Mouse (Mus musculus) hindbrain, embryonic 15.5 days (tissue): ENCODE measurements around the gene Olfr870. TPM values are rescaled to one million over a fixed set of nuclear protein-coding genes. Genes with fewer than 3 reads are reported as not detected.
"Not testable (repeated sequence)": the region's sequence is repeated elsewhere in the genome, so short reads cannot be mapped to it uniquely, and the experiment has no call there.

Experiments used
- ATAC-seq: fragments of 200-750 bp; cut with Nextera tagmentation; 2 replicates; pipeline ENCODE4 v1.8.0; 2017; ENCODE audit warnings: low read depth, moderate number of reproducible peaks, moderate TSS enrichment; ENCODE audit not compliant: low FRiP score
- H3K27ac ChIP-seq: fragments of 300-500 bp; sonication (generic); replicated peaks from 2 replicates; pipeline ENCODE4 v1.5.1; 2015; ENCODE audit warnings: mild to moderate bottlenecking, inconsistent platforms
- H3K27me3 ChIP-seq: fragments of 300-500 bp; sonication (generic); 2 replicates; pipeline ENCODE4 v1.6.1; 2015; ENCODE audit warnings: control low read depth, inconsistent platforms
- H3K36me3 ChIP-seq: fragments of 300-500 bp; sonication (generic); 2 replicates; pipeline ENCODE4 v1.6.1; 2015; ENCODE audit warnings: control low read depth, inconsistent platforms
- H3K4me1 ChIP-seq: fragments of 300-500 bp; sonication (generic); replicated peaks from 2 replicates; pipeline ENCODE4 v1.6.1; 2015; ENCODE audit warnings: control low read depth, inconsistent platforms
- H3K4me2 ChIP-seq: fragments of 300-500 bp; sonication (generic); 2 replicates; pipeline ENCODE4 v1.6.1; 2015; ENCODE audit warnings: moderate library complexity, mild to moderate bottlenecking, inconsistent platforms
- H3K4me3 ChIP-seq: fragments of 300-500 bp; sonication (generic); 2 replicates; pipeline ENCODE4 v1.5.1; 2015; ENCODE audit warnings: mild to moderate bottlenecking, inconsistent platforms
- H3K9ac ChIP-seq: fragments of 300-500 bp; sonication (generic); 2 replicates; pipeline ENCODE4 v1.6.1; 2015; ENCODE audit warnings: inconsistent platforms
- H3K9me3 ChIP-seq: fragments of 300-500 bp; sonication (generic); 2 replicates; pipeline ENCODE4 v1.6.1; 2016; ENCODE audit warnings: control low read depth, inconsistent platforms
- WGBS: fragments of 180-500 bp; shearing (Covaris S2); methylation state at CpG from one replicate; pipeline ENCODE4 v1.1.7; 2015; 5-methylcytosine and 5-hydroxymethylcytosine counted together
- polyA plus RNA-seq: library from polyadenylated mRNA; unstranded; fragments of >200 nt; fragmentation: Nextera tagmentation; extraction: Ambion mirVana; gene quantifications from 2 replicates; pipeline ENCODE4 v1.2.1, GENCODE M21; 2015

Gene Olfr870
- polyA plus RNA-seq = not detected in 2 replicates

- no peaks in the 10 kb centered on the region for H3K27me3 ChIP-seq
- 75% methylated on average over 2 of the region's 2 CpGs for WGBS
- no peaks in the 10 kb centered on the region for H3K36me3 ChIP-seq
- H3K9ac ChIP-seq = no peak within 1 kb of the TSS
- no peak within 1 kb of the TSS for H3K4me2 ChIP-seq
- H3K9me3 ChIP-seq = no peaks in the 10 kb centered on the region; the same call in 1 of the 2 replicates
- H3K4me1 ChIP-seq = no peaks in the 10 kb centered on the region
- H3K4me3 ChIP-seq = no peak within 1 kb of the TSS
- ATAC-seq = no peak
- H3K27ac ChIP-seq = no peak within 1 kb of the TSS
Observed at GRCm38 (mm10) chr9:20173957-20174356, at the start of gene Olfr870. TSS of gene Olfr870 (minus strand) at chr9:20174057.

GRCm38 (mm10) chr9:20211907-20212306 is 38.0 kb upstream of the Olfr870 start, which contains the start of gene Olfr871:
TSS of gene Olfr871 (plus strand) at chr9:20212207.
- no peak for ATAC-seq

GRCm38 (mm10) chr9:20211477-20211876 is 37.6 kb upstream of the Olfr870 start:
- H3K9me3 ChIP-seq = peaks cover 8% of the 10 kb centered on the region; the same call in 1 of the 2 replicates
- H3K4me3 ChIP-seq = no peak overlapping the region
- ATAC-seq = no peak
- H3K9ac ChIP-seq = no peak overlapping the region
- H3K4me1 ChIP-seq = no peaks in the 10 kb centered on the region
- H3K27me3 ChIP-seq = no peaks in the 10 kb centered on the region
- no peaks in the 10 kb centered on the region for H3K36me3 ChIP-seq
- H3K27ac ChIP-seq = no peak overlapping the region
- no peak overlapping the region for H3K4me2 ChIP-seq
- WGBS = 81% methylated on average over 2 of the region's 2 CpGs

More at GRCm38 (mm10) chr9:20211907-20212306, 38.0 kb upstream of the Olfr870 start, which contains the start of gene Olfr871:
- H3K27ac ChIP-seq = no peak within 1 kb of the TSS
- H3K4me3 ChIP-seq = no peak within 1 kb of the TSS
- no peak within 1 kb of the TSS for H3K4me2 ChIP-seq
- H3K4me1 ChIP-seq = no peaks in the 10 kb centered on the region
- H3K9me3 ChIP-seq = peaks cover 8% of the 10 kb centered on the region; the same call in 1 of the 2 replicates
- H3K27me3 ChIP-seq = no peaks in the 10 kb centered on the region
- H3K9ac ChIP-seq = no peak within 1 kb of the TSS
- no peaks in the 10 kb centered on the region for H3K36me3 ChIP-seq

- no peak overlapping the region for H3K9ac ChIP-seq
- no peak overlapping the region for H3K4me2 ChIP-seq
- no peak overlapping the region for H3K4me3 ChIP-seq
- H3K9me3 ChIP-seq = 0 out of 2 replicates have a peak, but pooled peaks cover 9% of the 10 kb centered on the region
- ATAC-seq = no peak
- no peaks in the 10 kb centered on the region for H3K4me1 ChIP-seq
- H3K27me3 ChIP-seq = no peaks in the 10 kb centered on the region
- WGBS = 60% methylated on average over 1 of the region's 1 CpGs
- H3K36me3 ChIP-seq = no peaks in the 10 kb centered on the region
- no peak overlapping the region for H3K27ac ChIP-seq
Observed at GRCm38 (mm10) chr9:20210812-20211211, 37.0 kb upstream of the Olfr870 start.

- ATAC-seq, H3K4me3 ChIP-seq, H3K27me3 ChIP-seq, H3K27ac ChIP-seq, H3K9ac ChIP-seq, H3K4me2 ChIP-seq, H3K4me1 ChIP-seq, H3K36me3 ChIP-seq: not testable (repeated sequence)
- peaks cover 15% of the 10 kb centered on the region; the same call in 1 of the 2 replicates for H3K9me3 ChIP-seq
- 87% methylated on average over 7 of the region's 7 CpGs for WGBS
Observed at GRCm38 (mm10) chr9:20203413-20203984, 29.6 kb upstream of the Olfr870 start.

- Histone ChIP-seq H3K4me2 (no peak overlapping the region), H3K9me3 (peaks cover 15% of the 10 kb centered on the region; the same call in 1 of the 2 replicates), H3K27ac (no peak overlapping the region), H3K4me1 (no peaks in the 10 kb centered on the region), H3K4me3 (no peak overlapping the region), H3K27me3 (no peaks in the 10 kb centered on the region), H3K9ac (no peak overlapping the region), H3K36me3 (no peaks in the 10 kb centered on the region)
- no peak for ATAC-seq
- 70% methylated on average over 1 of the region's 1 CpGs for WGBS
Observed at GRCm38 (mm10) chr9:20202131-20202530, 28.3 kb upstream of the Olfr870 start.

GRCm38 (mm10) chr9:20179463-20179862 is 5.6 kb upstream of the Olfr870 start:
- 65% methylated on average over 5 of the region's 5 CpGs for WGBS
- H3K27me3 ChIP-seq = no peaks in the 10 kb centered on the region
- no peaks in the 10 kb centered on the region for H3K36me3 ChIP-seq
- H3K9ac ChIP-seq = no peak overlapping the region
- H3K27ac ChIP-seq = no peak overlapping the region
- H3K4me3 ChIP-seq = no peak overlapping the region
- no peak overlapping the region for H3K4me2 ChIP-seq
- H3K4me1 ChIP-seq = no peaks in the 10 kb centered on the region
- ATAC-seq = no peak
- no peaks in the 10 kb centered on the region; the same call in 1 of the 2 replicates for H3K9me3 ChIP-seq

- WGBS = 88% methylated on average over 3 of the region's 3 CpGs
- no peak overlapping the region for H3K9ac ChIP-seq
- no peak overlapping the region for H3K27ac ChIP-seq
- H3K4me1 ChIP-seq = no peaks in the 10 kb centered on the region
- H3K9me3 ChIP-seq = 0 out of 2 replicates have a peak, but pooled peaks cover 4% of the 10 kb centered on the region
- no peaks in the 10 kb centered on the region for H3K27me3 ChIP-seq
- ATAC-seq = no peak
- H3K4me2 ChIP-seq = no peak overlapping the region
- H3K4me3 ChIP-seq = no peak overlapping the region
- H3K36me3 ChIP-seq = no peaks in the 10 kb centered on the region
Observed at GRCm38 (mm10) chr9:20149706-20150105, 24.2 kb downstream of the Olfr870 start.

- no peaks in the 10 kb centered on the region for H3K27me3 ChIP-seq
- H3K4me2 ChIP-seq = no peak within 1 kb of the TSS
- 81% methylated on average over 2 of the region's 2 CpGs for WGBS
- H3K27ac ChIP-seq = no peak within 1 kb of the TSS
- no peaks in the 10 kb centered on the region for H3K9me3 ChIP-seq
- no peak within 1 kb of the TSS for H3K9ac ChIP-seq
- ATAC-seq = no peak
- no peaks in the 10 kb centered on the region for H3K4me1 ChIP-seq
- no peaks in the 10 kb centered on the region for H3K36me3 ChIP-seq
- no peak within 1 kb of the TSS for H3K4me3 ChIP-seq
Observed at GRCm38 (mm10) chr9:20128709-20129108, 45.1 kb downstream of the Olfr870 start, which contains the start of gene Olfr869. TSS of gene Olfr869 (plus strand) at chr9:20129009.

Other genes starting within 250 kb of the Olfr870 start
- not detected in 2 replicates for gene Olfr866, start 146.0 kb downstream of the Olfr870 start, polyA plus RNA-seq
- not detected in 2 replicates for gene Olfr867, start 116.5 kb downstream of the Olfr870 start, polyA plus RNA-seq
- not detected in 2 replicates for gene Olfr868, start 75.4 kb downstream of the Olfr870 start, polyA plus RNA-seq
- not detected in 2 replicates for gene Olfr869, start 45.0 kb downstream of the Olfr870 start, polyA plus RNA-seq
- gene Olfr871, start 38.1 kb upstream of the Olfr870 start, polyA plus RNA-seq = not detected in 2 replicates
- gene Olfr872, start 63.1 kb upstream of the Olfr870 start, polyA plus RNA-seq = not detected in 2 replicates
- not detected in 2 replicates for gene Olfr39, start 108.3 kb upstream of the Olfr870 start, polyA plus RNA-seq
- not detected in 2 replicates for gene Olfr873, start 124.5 kb upstream of the Olfr870 start, polyA plus RNA-seq
- 0.18 TPM in 1 of 2 replicates, not detected in the other for gene Olfr18, start 162.0 kb upstream of the Olfr870 start, polyA plus RNA-seq
- gene Zfp560, start 211.1 kb upstream of the Olfr870 start, polyA plus RNA-seq = 33.9 and 38.0 TPM in 2 replicates